ENCODE assay signal across 15 mouse cellular contexts in the genomic region with DNA sequence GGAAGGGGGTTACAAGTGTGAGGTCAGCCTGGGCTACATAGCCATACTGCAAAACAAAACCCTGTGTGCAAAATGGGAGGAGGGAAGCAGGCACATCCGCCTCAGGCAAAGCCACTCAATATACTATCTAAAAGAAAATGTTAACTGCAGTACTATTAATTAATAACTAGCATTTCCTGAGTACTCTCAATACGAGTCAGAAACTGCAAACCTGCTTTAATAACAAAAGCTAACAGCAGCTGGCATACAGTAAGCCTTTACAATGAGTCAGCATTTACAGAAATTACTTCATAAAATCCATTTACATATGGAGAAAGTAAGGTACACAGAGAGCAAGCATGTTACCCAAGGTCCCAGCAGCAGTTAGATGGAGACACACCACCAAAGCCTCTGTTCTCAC.
A peak's percentile ranks its signal among the peaks of the same experiment; 100 is the strongest.
DNase-seq lines count a peak whose midpoint lies in the region; ATAC-seq and TF ChIP-seq lines count a peak whose summit lies in the region.
"Had no signal": no experiment of that assay in that cellular context is flagged by ENCODE, and none has a peak within 500 bp of the region (broad histone marks: within the 10 kb centered on the region; RNA-seq: fewer than 3 reads in every experiment).

No protein-coding gene starts in this region.

- no peak for TF ChIP-seq POLR2A in bone marrow macrophage, adult 2 months (IDR thresholded peaks at IDR 0.05; ENCODE audit: borderline replicate concordance, low read depth, low read length)

- peaks cover 16% of the 10 kb centered on the region; the same call in 1 of the 2 replicates for H3K4me1 ChIP-seq in lung, postnatal 0 days (ENCODE audit: insufficient read depth, low read depth, low read length)
- peaks cover 28% of the 10 kb centered on the region for H3K4me1 ChIP-seq in bone marrow macrophage, adult 2 months (ENCODE audit: control insufficient read depth, insufficient read depth, low read length)
- H3K4me1 ChIP-seq in kidney, embryonic 16.5 days (ENCODE audit: insufficient read depth, low read length), result peaks cover 37% of the 10 kb centered on the region
- H3K4me1 ChIP-seq in stomach, postnatal 0 days (replicated peaks; ENCODE audit: control insufficient read depth, insufficient read depth), result peaks cover 7% of the 10 kb centered on the region

- H3K27ac ChIP-seq in lung, postnatal 0 days (ENCODE audit: low read length), result no peak overlapping the region
- H3K27ac ChIP-seq in bone marrow macrophage, adult 2 months (ENCODE audit: insufficient read depth, low read depth, low read length), result peak overlapping the region; percentile 22; the same call in 1 of the 2 replicates
- peak overlapping the region; percentile 53; the same call in 1 of the 2 replicates for H3K27ac ChIP-seq in kidney, embryonic 16.5 days (ENCODE audit: low read length)
- no peak overlapping the region for H3K27ac ChIP-seq in stomach, postnatal 0 days (replicated peaks)
- H3K27ac ChIP-seq: liver, embryonic 14.5 days; neural tube, embryonic 13.5 days had no signal

- no peaks in the 10 kb centered on the region for H3K36me3 ChIP-seq in lung, postnatal 0 days (ENCODE audit: insufficient read depth, low read length)
- no peaks in the 10 kb centered on the region for H3K36me3 ChIP-seq in kidney, embryonic 16.5 days (ENCODE audit: insufficient read depth, low read length)
- no peaks in the 10 kb centered on the region for H3K36me3 ChIP-seq in stomach, postnatal 0 days (ENCODE audit: control insufficient read depth, insufficient read depth, low read length)
- H3K36me3 ChIP-seq: heart, embryonic 12.5 days; neural tube, embryonic 13.5 days had no signal

- no peaks in the 10 kb centered on the region for H3K9me3 ChIP-seq in lung, postnatal 0 days (ENCODE audit: low read length)
- no peaks in the 10 kb centered on the region for H3K9me3 ChIP-seq in kidney, embryonic 16.5 days (ENCODE audit: low read length)
- H3K9me3 ChIP-seq in stomach, postnatal 0 days (ENCODE audit: control insufficient read depth, low read length), result no peaks in the 10 kb centered on the region
- H3K9me3 ChIP-seq: heart, embryonic 12.5 days; neural tube, embryonic 13.5 days had no signal

- no peak overlapping the region for H3K4me2 ChIP-seq in lung, postnatal 0 days (replicated peaks; ENCODE audit: low read depth, low read length)
- no peak overlapping the region for H3K4me2 ChIP-seq in kidney, embryonic 16.5 days (replicated peaks; ENCODE audit: low read depth, low read length)
- no peak overlapping the region for H3K4me2 ChIP-seq in stomach, postnatal 0 days (replicated peaks; ENCODE audit: low read depth)
- H3K4me2 ChIP-seq: heart, embryonic 12.5 days; neural tube, embryonic 13.5 days had no signal

- TF ChIP-seq CTCF in lung, postnatal 0 days (IDR thresholded peaks at IDR 0.05), result no peak
- TF ChIP-seq CTCF in bone marrow macrophage, adult 2 months (IDR thresholded peaks at IDR 0.05; ENCODE audit: low read depth, low read length), result no peak
- TF ChIP-seq CTCF in stomach, postnatal 0 days (IDR thresholded peaks at IDR 0.05; ENCODE audit: low read depth), result no peak

- H3K27me3 ChIP-seq in lung, postnatal 0 days (replicated peaks; ENCODE audit: insufficient read depth, low read length), result no peaks in the 10 kb centered on the region
- no peaks in the 10 kb centered on the region for H3K27me3 ChIP-seq in kidney, embryonic 16.5 days (ENCODE audit: insufficient read depth, low read length)
- H3K27me3 ChIP-seq in stomach, postnatal 0 days (ENCODE audit: control insufficient read depth, insufficient read depth, low read length), result no peaks in the 10 kb centered on the region
- H3K27me3 ChIP-seq: heart, embryonic 12.5 days; neural tube, embryonic 13.5 days had no signal

- H3K9ac ChIP-seq in lung, postnatal 0 days (replicated peaks; ENCODE audit: low read depth), result no peak overlapping the region
- H3K9ac ChIP-seq in kidney, embryonic 16.5 days (replicated peaks; ENCODE audit: low read length), result no peak overlapping the region
- H3K9ac ChIP-seq in stomach, postnatal 0 days (ENCODE audit: low read length), result no peak overlapping the region
- H3K9ac ChIP-seq: heart, embryonic 12.5 days; liver, embryonic 14.5 days; neural tube, embryonic 13.5 days had no signal

- ATAC-seq in lung, postnatal 0 days, result peak; percentile 48; the same call in 1 of the 2 replicates
- no peak for ATAC-seq in kidney, embryonic 16.5 days (ENCODE audit: low FRiP score, low TSS enrichment)
- peak; percentile 70 for ATAC-seq in stomach, postnatal 0 days (ENCODE audit: low FRiP score, low TSS enrichment)

- DNase-seq in lung, postnatal 0 days (ENCODE audit: low spot score), result peak; percentile 57
- no peak for DNase-seq in lung, postnatal 36 days
- DNase-seq in stomach, postnatal 0 days (ENCODE audit: low spot score), result no peak
- no peak for DNase-seq in lung, postnatal 25 days (ENCODE audit: low spot score)
- no peak for DNase-seq in right cerebral cortex, postnatal 10 days (ENCODE audit: low spot score in 2 of 2)
- no peak for DNase-seq in lung, postnatal 10 days
- DNase-seq: cerebellum, adult 8-10 months; gastrocnemius, postnatal 25 days; heart, postnatal 4 days; right cerebral cortex, postnatal 4 days had no signal

- H3K4me3 ChIP-seq in lung, postnatal 0 days (ENCODE audit: low read depth, low read length), result no peak overlapping the region
- no peak overlapping the region for H3K4me3 ChIP-seq in bone marrow macrophage, adult 2 months (ENCODE audit: insufficient read depth, low read length)
- no peak overlapping the region for H3K4me3 ChIP-seq in kidney, embryonic 16.5 days (ENCODE audit: low read length)
- no peak overlapping the region for H3K4me3 ChIP-seq in stomach, postnatal 0 days (ENCODE audit: low read depth, low read length)
- H3K4me3 ChIP-seq: heart, embryonic 12.5 days; neural tube, embryonic 13.5 days had no signal

- 29% methylated on average over 2 of the region's 2 CpGs for WGBS in lung, postnatal 0 days
- 63% methylated on average over 2 of the region's 2 CpGs for WGBS in kidney, embryonic 16.5 days
- 40% methylated on average over 2 of the region's 2 CpGs for WGBS in stomach, postnatal 0 days

- TF ChIP-seq EP300 in lung, postnatal 0 days (IDR thresholded peaks at IDR 0.05), result no peak; the same call in 1 of the 2 replicates
- no peak for TF ChIP-seq EP300 in stomach, postnatal 0 days (optimal IDR thresholded peaks at IDR 0.05)

Comparison
In these comparisons a context has a peak if more than half of its experiments do, and no peak if none do; other contexts are left out.
1. H3K27ac ChIP-seq: peak in bone marrow macrophage, adult 2 months (single experiment) and kidney, embryonic 16.5 days (single experiment); none in lung, postnatal 0 days (single experiment) and stomach, postnatal 0 days (single experiment).